Mouse (Mus musculus): ENCODE results near the gene Atp11a.

- TF ChIP-seq POLR2A (IDR thresholded peaks at IDR 0.05; ENCODE audit: low read depth, low read length) (no peak), CTCF (IDR thresholded peaks at IDR 0.05; ENCODE audit: extremely low read depth, insufficient read depth, insufficient read length, insufficient replicate concordance) (no peak)
Measured at GRCm38 (mm10) chr8:12863061-12863460, 106.2 kb downstream of the Atp11a start.

Measured in spleen, adult 2 months (tissue).